Mouse (Mus musculus) hindbrain, postnatal 0 days (tissue): Measurements from ENCODE around the gene Gm29427. TPM values are rescaled to one million over a fixed set of nuclear protein-coding genes. Genes with fewer than 3 reads are reported as not detected.

Experiments
- ATAC-seq: fragments of 200-750 bp; cut with Nextera tagmentation; 2 replicates; pipeline ENCODE4 v1.8.0; 2017; ENCODE audit warnings: mild to moderate bottlenecking, moderate TSS enrichment, moderate library complexity
- DNase-seq: peaks from one replicate; pipeline ENCODE4 v3.0.0-alpha.2; 2015; ENCODE audit warnings: low spot score
- H3K27ac ChIP-seq: fragments of 300-500 bp; sonication (generic); 2 replicates; pipeline ENCODE4 v1.5.1; 2014; ENCODE audit warnings: mild to moderate bottlenecking
- H3K27me3 ChIP-seq: fragments of 300-500 bp; sonication (generic); 2 replicates; pipeline ENCODE4 v1.6.1; 2014; ENCODE audit warnings: low read length, mixed read lengths; ENCODE audit not compliant: insufficient read depth
- H3K36me3 ChIP-seq: fragments of 300-500 bp; sonication (generic); 2 replicates; pipeline ENCODE4 v1.6.1; 2014; ENCODE audit warnings: low read length, mixed read lengths; ENCODE audit not compliant: insufficient read depth
- H3K4me1 ChIP-seq: fragments of 300-500 bp; sonication (generic); 2 replicates; pipeline ENCODE4 v1.6.1; 2014; ENCODE audit warnings: antibody characterized with exemption, low read length, mixed read lengths; ENCODE audit not compliant: insufficient read depth
- H3K4me2 ChIP-seq: fragments of 300-500 bp; sonication (generic); 2 replicates; pipeline ENCODE4 v1.6.1; 2014; ENCODE audit warnings: low read depth, mild to moderate bottlenecking, low read length, moderate library complexity, mixed read lengths
- H3K4me3 ChIP-seq: fragments of 300-500 bp; sonication (generic); 2 replicates; pipeline ENCODE4 v1.5.1; 2014; ENCODE audit warnings: low read length
- H3K9ac ChIP-seq: fragments of 300-500 bp; sonication (generic); replicated peaks from 2 replicates; pipeline ENCODE4 v1.6.1; 2014; ENCODE audit warnings: mild to moderate bottlenecking, low read length, moderate library complexity, mixed read lengths
- H3K9me3 ChIP-seq: fragments of 300-500 bp; sonication (generic); 2 replicates; pipeline ENCODE4 v1.6.1; 2016; ENCODE audit warnings: low read length, mixed read lengths
- CTCF ChIP-seq: IDR thresholded peaks from 2 replicates; pipeline ENCODE4 v1.5.1; 2016; ENCODE audit warnings: antibody characterized with exemption, control low read depth, low read depth
- WGBS: fragments of 180-500 bp; shearing (Covaris S2); extraction: QIAGEN DNeasy Blood & Tissue Kit; methylation state at CpG from one replicate; pipeline ENCODE4 v1.1.7; 2014; 5-methylcytosine and 5-hydroxymethylcytosine counted together
- polyA plus RNA-seq: library from polyadenylated mRNA; unstranded; fragments of >200 nt; fragmentation: Nextera tagmentation; extraction: Ambion mirVana; gene quantifications from 2 replicates; pipeline ENCODE4 v1.2.1, GENCODE M21; 2015
- total RNA-seq: library from RNA; depleted of rRNA; stranded (reverse); fragments of >200 nt; gene quantifications from 2 replicates; pipeline ENCODE4 v1.2.3, GENCODE M21; 2014

Gm29427 gene
- total and polyA plus RNA-seq, 2 experiments from 2014 or later = not detected

GRCm38 (mm10) chr1:130717291-130717871 lies 1.8 kb upstream of the Gm29427 start, which contains the start of gene Yod1:
TSS of gene Yod1 (plus strand) at chr1:130717327.
- Histone ChIP-seq H3K36me3 (no peaks in the 10 kb centered on the region), H3K4me3 (peak within 1 kb of the TSS; percentile 95), H3K9me3 (no peaks in the 10 kb centered on the region), H3K9ac (peak within 1 kb of the TSS; percentile 96), H3K27me3 (no peaks in the 10 kb centered on the region), H3K4me1 (peaks cover 7% of the 10 kb centered on the region; the same call in 1 of the 2 replicates), H3K27ac (peak within 1 kb of the TSS; percentile 90), H3K4me2 (peak within 1 kb of the TSS; percentile 100)
- ATAC-seq (peak; percentile 85), DNase-seq (peak; percentile 97)
- WGBS = under 1% methylated on average over 54 of the region's 54 CpGs
- TF ChIP-seq CTCF = no peak

GRCm38 (mm10) chr1:130716513-130717290 lies 1.1 kb upstream of the Gm29427 start:
- under 1% methylated on average over 42 of the region's 42 CpGs for WGBS
- peak; percentile 59 for DNase-seq
- peak overlapping the region; percentile 90 for H3K27ac ChIP-seq
- H3K9ac ChIP-seq = peak overlapping the region; percentile 96
- H3K4me1 ChIP-seq = peaks cover 7% of the 10 kb centered on the region; the same call in 1 of the 2 replicates
- peak; percentile 4 for ATAC-seq
- no peak for TF ChIP-seq CTCF
- H3K4me3 ChIP-seq = peak overlapping the region; percentile 95
- H3K27me3 ChIP-seq = no peaks in the 10 kb centered on the region
- H3K36me3 ChIP-seq = no peaks in the 10 kb centered on the region
- no peaks in the 10 kb centered on the region for H3K9me3 ChIP-seq
- H3K4me2 ChIP-seq = peak overlapping the region; percentile 100

GRCm38 (mm10) chr1:130716218-130716512 lies 566 bp upstream of the Gm29427 start:
- Histone ChIP-seq H3K4me3 (peak overlapping the region; percentile 95), H3K36me3 (no peaks in the 10 kb centered on the region), H3K9ac (peak overlapping the region; percentile 96), H3K4me2 (peak overlapping the region; percentile 100), H3K27ac (peak overlapping the region; percentile 90), H3K27me3 (no peaks in the 10 kb centered on the region), H3K4me1 (peaks cover 7% of the 10 kb centered on the region; the same call in 1 of the 2 replicates), H3K9me3 (no peaks in the 10 kb centered on the region)
- peak; percentile 13 for ATAC-seq
- 0% methylated on average over 3 of the region's 3 CpGs for WGBS
- TF ChIP-seq CTCF = no peak
- DNase-seq = no peak

GRCm38 (mm10) chr1:130714046-130714445 lies 1.6 kb downstream of the Gm29427 start:
- Histone ChIP-seq H3K4me2 (no peak overlapping the region), H3K9me3 (no peaks in the 10 kb centered on the region), H3K36me3 (no peaks in the 10 kb centered on the region), H3K9ac (no peak overlapping the region), H3K27me3 (no peaks in the 10 kb centered on the region), H3K27ac (no peak overlapping the region), H3K4me3 (no peak overlapping the region), H3K4me1 (peaks cover 7% of the 10 kb centered on the region; the same call in 1 of the 2 replicates)
- DNase-seq = no peak
- TF ChIP-seq CTCF = no peak
- 77% methylated on average over 4 of the region's 4 CpGs for WGBS
- ATAC-seq = no peak

DNA sequence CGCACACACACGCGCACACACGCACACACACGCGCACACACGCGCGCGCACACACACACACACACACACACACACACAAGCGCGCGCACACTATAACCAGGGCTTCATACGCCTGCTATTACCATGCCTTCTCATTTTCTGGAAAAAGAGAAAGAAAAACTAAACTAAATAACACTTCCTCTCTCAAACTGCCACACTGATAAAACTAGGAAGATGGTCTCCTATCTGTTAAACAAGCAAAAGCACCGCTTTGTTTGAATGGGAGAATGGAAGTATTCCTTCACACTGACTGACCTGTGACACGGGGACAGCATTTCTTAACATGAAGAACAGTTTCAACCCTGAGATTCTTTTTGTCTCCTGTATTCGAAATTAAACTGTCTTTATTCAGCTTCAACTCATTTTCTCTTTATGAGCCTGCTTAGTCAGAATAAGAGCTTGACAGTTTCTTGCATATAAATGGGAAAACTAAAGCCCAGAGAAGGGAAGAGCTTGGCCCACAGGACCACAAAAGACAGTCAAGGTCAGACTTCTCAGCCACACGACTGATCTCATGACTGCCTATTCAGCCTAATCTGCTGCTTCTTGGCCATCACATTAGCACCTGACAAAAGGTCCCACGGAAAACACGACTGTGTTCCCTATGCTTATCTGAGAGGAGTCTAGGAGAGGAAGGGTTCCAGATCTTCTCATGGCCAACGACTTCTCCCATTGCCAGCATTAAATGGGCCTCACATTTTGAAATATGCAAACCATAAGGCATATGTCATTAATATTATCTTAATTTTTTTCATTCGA lies 5.1 kb downstream of the Gm29427 start:
- H3K27me3 ChIP-seq = no peaks in the 10 kb centered on the region
- WGBS = 90% methylated on average over 22 of the region's 22 CpGs
- no peak overlapping the region for H3K4me3 ChIP-seq
- ATAC-seq = no peak
- H3K27ac ChIP-seq = no peak overlapping the region
- H3K4me1 ChIP-seq = no peaks in the 10 kb centered on the region
- peaks cover 16% of the 10 kb centered on the region for H3K36me3 ChIP-seq
- no peak overlapping the region for H3K9ac ChIP-seq
- no peak overlapping the region for H3K4me2 ChIP-seq
- no peaks in the 10 kb centered on the region for H3K9me3 ChIP-seq
- no peak for DNase-seq
- no peak for TF ChIP-seq CTCF

DNA sequence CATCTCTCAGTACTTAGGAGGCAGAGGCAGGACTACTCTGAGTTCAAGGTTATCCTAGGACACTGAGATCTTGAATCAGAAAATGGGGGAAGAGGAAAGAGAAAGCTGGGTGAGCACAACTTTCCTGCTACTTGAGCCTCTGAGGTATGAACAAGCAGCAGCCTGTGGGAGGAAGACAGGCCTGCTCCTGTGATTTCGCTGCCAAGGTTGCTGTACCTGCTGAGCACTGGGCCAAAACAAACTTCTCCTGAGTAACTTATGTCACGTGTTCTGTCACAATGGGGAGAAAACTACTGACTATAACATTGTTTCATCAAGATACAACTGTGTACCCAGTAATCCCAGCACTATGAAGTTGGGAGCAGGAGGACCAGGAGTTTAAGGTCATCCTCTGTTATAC lies 12.0 kb downstream of the Gm29427 start:
- H3K4me3 ChIP-seq = no peak overlapping the region
- TF ChIP-seq CTCF = no peak
- DNase-seq (no peak), ATAC-seq (no peak)
- no peaks in the 10 kb centered on the region for H3K27me3 ChIP-seq
- 86% methylated on average over 2 of the region's 2 CpGs for WGBS
- no peaks in the 10 kb centered on the region for H3K4me1 ChIP-seq
- no peak overlapping the region for H3K4me2 ChIP-seq
- no peak overlapping the region for H3K27ac ChIP-seq
- no peak overlapping the region for H3K9ac ChIP-seq
- H3K9me3 ChIP-seq = no peaks in the 10 kb centered on the region
- H3K36me3 ChIP-seq = peaks cover 53% of the 10 kb centered on the region
